Mouse (Mus musculus) midbrain, embryonic 11.5 days (tissue): Measurements from ENCODE around the gene BC048507. TPM values are rescaled to one million over a fixed set of nuclear protein-coding genes. Genes with fewer than 3 reads are reported as not detected.

Experiments
- ATAC-seq: fragments of 200-750 bp; cut with Nextera tagmentation; 2 replicates; pipeline ENCODE4 v1.8.0; 2017; ENCODE audit warnings: moderate TSS enrichment, moderate library complexity; ENCODE audit not compliant: low FRiP score
- DNase-seq: peaks from one replicate; pipeline ENCODE4 v3.0.0; 2015; ENCODE audit warnings: low spot score; ENCODE audit errors: missing footprints
- H3K27ac ChIP-seq: fragments of 300-500 bp; sonication (generic); 2 replicates; pipeline ENCODE4 v1.5.1; 2014; ENCODE audit warnings: low read depth, low read length
- H3K27me3 ChIP-seq: fragments of 300-500 bp; sonication (generic); 2 replicates; pipeline ENCODE4 v1.6.1; 2014; ENCODE audit warnings: mild to moderate bottlenecking, low read length, moderate library complexity, mixed read lengths; ENCODE audit not compliant: control insufficient read depth, insufficient read depth
- H3K36me3 ChIP-seq: fragments of 300-500 bp; sonication (generic); 2 replicates; pipeline ENCODE4 v1.6.1; 2014; ENCODE audit warnings: mild to moderate bottlenecking, low read length, moderate library complexity, mixed read lengths; ENCODE audit not compliant: control insufficient read depth, insufficient read depth
- H3K4me1 ChIP-seq: fragments of 300-500 bp; sonication (generic); 2 replicates; pipeline ENCODE4 v1.6.1; 2014; ENCODE audit warnings: low read length; ENCODE audit not compliant: control insufficient read depth, insufficient read depth
- H3K4me2 ChIP-seq: fragments of 300-500 bp; sonication (generic); 2 replicates; pipeline ENCODE4 v1.6.1; 2014; ENCODE audit warnings: mild to moderate bottlenecking, moderate library complexity
- H3K4me3 ChIP-seq: fragments of 300-500 bp; sonication (generic); 2 replicates; pipeline ENCODE4 v1.5.1; 2014; ENCODE audit warnings: low read depth, low read length
- H3K9ac ChIP-seq: fragments of 300-500 bp; sonication (generic); 2 replicates; pipeline ENCODE4 v1.6.1; 2014; ENCODE audit warnings: low read length
- H3K9me3 ChIP-seq: fragments of 300-500 bp; sonication (generic); 2 replicates; pipeline ENCODE4 v1.6.1; 2016; ENCODE audit warnings: low read length; ENCODE audit not compliant: control insufficient read depth
- WGBS: fragments of 180-500 bp; shearing (Covaris S2); extraction: QIAGEN DNeasy Blood & Tissue Kit; methylation state at CpG from one replicate; pipeline ENCODE4 v1.1.7; 2014; 5-methylcytosine and 5-hydroxymethylcytosine counted together
- polyA plus RNA-seq: library from polyadenylated mRNA; unstranded; fragments of >200 nt; fragmentation: Nextera tagmentation; extraction: Ambion mirVana; gene quantifications from 2 replicates; pipeline ENCODE4 v1.2.1, GENCODE M21; 2014

BC048507 gene
- polyA plus RNA-seq, 1 experiment from 2014 or later = not detected

GRCm38 (mm10) chr13:67883966-67884365 lies 20.8 kb downstream of the BC048507 start:
- no peak overlapping the region for H3K4me2 ChIP-seq
- no peak overlapping the region for H3K27ac ChIP-seq
- DNase-seq (no peak), ATAC-seq (no peak)
- no peak overlapping the region for H3K9ac ChIP-seq
- H3K4me3 ChIP-seq = no peak overlapping the region
- H3K9me3 ChIP-seq = peaks cover 3% of the 10 kb centered on the region; the same call in 1 of the 2 replicates
- H3K27me3 ChIP-seq = no peaks in the 10 kb centered on the region
- no peaks in the 10 kb centered on the region for H3K36me3 ChIP-seq
- H3K4me1 ChIP-seq = no peaks in the 10 kb centered on the region
- 93% methylated on average over 8 of the region's 8 CpGs for WGBS

- Histone ChIP-seq H3K36me3 (no peaks in the 10 kb centered on the region), H3K4me1 (no peaks in the 10 kb centered on the region), H3K27ac (no peak overlapping the region), H3K9ac (no peak overlapping the region), H3K4me2 (no peak overlapping the region), H3K27me3 (no peaks in the 10 kb centered on the region), H3K4me3 (no peak overlapping the region), H3K9me3 (peaks cover 28% of the 10 kb centered on the region; the same call in 1 of the 2 replicates)
- ATAC-seq = no peak
- no peak for DNase-seq
- WGBS = 27% methylated on average over 5 of the region's 5 CpGs
Observed at GRCm38 (mm10) chr13:67909759-67910158, 46.6 kb downstream of the BC048507 start.

Other genes with a start within 250 kb of the BC048507 start
- gene Gm49345, start 225.6 kb upstream of the BC048507 start, polyA plus RNA-seq = 0.27 TPM in 1 of 2 replicates, not detected in the other
- 2.6 and 5.0 TPM in 2 replicates for gene Zfp729a, start 225.5 kb upstream of the BC048507 start, polyA plus RNA-seq
- gene Zfp738, start 176.3 kb upstream of the BC048507 start, polyA plus RNA-seq = 10.5 and 13.4 TPM in 2 replicates
- 5.7 TPM in 2 replicates for gene Zfp65, start 134.2 kb upstream of the BC048507 start, polyA plus RNA-seq
- gene Zfp85, start 108.1 kb upstream of the BC048507 start, polyA plus RNA-seq = 6.4 and 6.7 TPM in 2 replicates
- 3.8 and 4.1 TPM in 2 replicates for gene Zfp493, start 83.6 kb upstream of the BC048507 start, polyA plus RNA-seq
- gene Zfp273, start 49.6 kb upstream of the BC048507 start, polyA plus RNA-seq = 8.6 and 9.0 TPM in 2 replicates
- 3.1 and 3.6 TPM in 2 replicates for gene Gm10037, start 32.2 kb upstream of the BC048507 start, polyA plus RNA-seq